Mouse (Mus musculus) limb, embryonic 14.5 days (tissue): Measurements from ENCODE around the gene Smpd2. TPM values are rescaled to one million over a fixed set of nuclear protein-coding genes. Genes with fewer than 3 reads are reported as not detected.
A peak's percentile ranks its signal among the peaks of the same experiment; 100 is the strongest.

ENCODE experiments used
- ATAC-seq: fragments of 200-750 bp; cut with Nextera tagmentation; 2 replicates; pipeline ENCODE4 v1.8.0; 2017; ENCODE audit warnings: low read depth, moderate number of reproducible peaks, moderate TSS enrichment; ENCODE audit not compliant: low FRiP score
- DNase-seq: peaks from one replicate; pipeline ENCODE4 v3.0.0-alpha.2; 2015; ENCODE audit warnings: low spot score
- H3K27ac ChIP-seq: fragments of 300-500 bp; sonication (generic); replicated peaks from 2 replicates; pipeline ENCODE4 v1.5.1; 2014; ENCODE audit warnings: low read depth, mild to moderate bottlenecking, low read length, moderate library complexity, mixed read lengths
- H3K27me3 ChIP-seq: fragments of 300-500 bp; sonication (generic); 2 replicates; pipeline ENCODE4 v1.6.1; 2014; ENCODE audit warnings: low read length, mixed read lengths; ENCODE audit not compliant: control insufficient read depth, insufficient read depth
- H3K36me3 ChIP-seq: fragments of 300-500 bp; sonication (generic); 2 replicates; pipeline ENCODE4 v1.6.1; 2014; ENCODE audit warnings: mild to moderate bottlenecking, low read length, moderate library complexity, mixed read lengths; ENCODE audit not compliant: control insufficient read depth, insufficient read depth
- H3K4me1 ChIP-seq: fragments of 300-500 bp; sonication (generic); 2 replicates; pipeline ENCODE4 v1.6.1; 2014; ENCODE audit warnings: antibody characterized with exemption, low read length, mixed read lengths; ENCODE audit not compliant: control insufficient read depth, insufficient read depth
- H3K4me2 ChIP-seq: fragments of 300-500 bp; sonication (generic); replicated peaks from 2 replicates; pipeline ENCODE4 v1.6.1; 2014; ENCODE audit warnings: low read depth, mild to moderate bottlenecking, low read length, moderate library complexity; ENCODE audit not compliant: severe bottlenecking
- H3K4me3 ChIP-seq: fragments of 300-500 bp; sonication (generic); replicated peaks from 2 replicates; pipeline ENCODE4 v1.5.1; 2014; ENCODE audit warnings: low read length
- H3K9ac ChIP-seq: fragments of 300-500 bp; sonication (generic); 2 replicates; pipeline ENCODE4 v1.6.1; 2014; ENCODE audit warnings: mild to moderate bottlenecking, low read depth, low read length, moderate library complexity; ENCODE audit not compliant: severe bottlenecking
- H3K9me3 ChIP-seq: fragments of 300-500 bp; sonication (generic); 2 replicates; pipeline ENCODE4 v1.6.1; 2016; ENCODE audit warnings: low read length; ENCODE audit not compliant: control insufficient read depth
- POLR2A ChIP-seq: fragments of 200-500 bp; IDR thresholded peaks from 2 replicates; pipeline ENCODE4 v1.8.0; 2012; ENCODE audit warnings: inconsistent platforms, mild to moderate bottlenecking, moderate library complexity, borderline replicate concordance; ENCODE audit not compliant: insufficient read depth, insufficient read length; ENCODE audit errors: extremely low read depth
- WGBS: fragments of 180-500 bp; shearing (Covaris S2); extraction: QIAGEN DNeasy Blood & Tissue Kit; methylation state at CpG from one replicate; pipeline ENCODE4 v1.1.7; 2014; 5-methylcytosine and 5-hydroxymethylcytosine counted together
- polyA plus RNA-seq, 2 experiments: library from polyadenylated mRNA; depleted of rRNA in 1 of 2; stranded (reverse) in 1 of 2; unstranded in 1 of 2; fragments of >200 nt; fragmentation: Nextera tagmentation in 1 of 2; extraction: Ambion mirVana in 1 of 2; gene quantifications; 2 replicates each; pipeline versions ENCODE4 v1.2.1 to v1.2.3; 2012 to 2014

Gene Smpd2
- polyA plus RNA-seq, 2 experiments = 46.2 to 75.2 TPM

DNA sequence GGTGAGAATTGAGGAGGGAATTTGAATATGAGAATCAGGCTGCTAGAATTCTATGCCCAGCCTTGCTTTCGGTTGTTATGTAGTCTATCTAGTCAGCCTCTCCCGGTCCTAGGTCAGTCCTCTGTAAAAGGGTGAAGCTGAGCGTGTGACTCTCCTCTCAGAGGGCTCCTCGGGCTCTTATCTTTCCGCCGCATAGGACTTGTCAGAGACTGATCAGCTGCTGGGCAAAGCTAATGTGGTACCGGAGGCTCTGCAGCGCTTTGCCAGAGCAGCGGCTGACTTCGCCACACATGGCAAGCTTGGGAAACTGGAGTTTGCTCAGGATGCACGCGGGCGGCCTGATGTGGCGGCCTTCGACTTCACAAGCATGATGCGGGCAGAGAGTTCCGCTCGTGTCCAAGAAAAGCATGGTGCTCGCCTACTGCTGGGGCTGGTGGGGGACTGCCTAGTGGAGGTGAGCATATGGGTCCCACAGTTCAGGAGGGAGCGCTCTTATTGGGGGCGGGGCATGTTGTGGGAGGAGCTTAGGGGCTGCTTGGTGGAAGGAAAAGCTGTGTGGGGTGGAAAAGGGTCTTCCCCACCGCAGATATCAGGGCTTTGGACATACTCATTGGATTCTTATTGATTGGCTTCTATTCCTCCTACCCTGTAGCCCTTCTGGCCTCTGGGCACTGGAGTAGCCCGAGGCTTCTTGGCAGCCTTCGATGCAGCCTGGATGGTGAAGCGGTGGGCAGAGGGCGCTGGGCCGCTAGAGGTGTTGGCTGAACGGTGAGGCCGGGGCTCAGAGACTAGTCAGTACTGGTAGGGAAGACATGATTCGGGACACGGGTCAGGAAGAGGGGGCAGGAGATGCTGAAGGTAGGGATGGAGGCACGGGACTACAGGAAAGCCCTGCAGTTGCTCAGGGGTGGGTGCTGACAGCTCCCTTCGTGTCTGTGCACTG lies 9.0 kb downstream of the Smpd2 start:
- 68% methylated on average over 33 of the region's 33 CpGs for WGBS

DNA sequence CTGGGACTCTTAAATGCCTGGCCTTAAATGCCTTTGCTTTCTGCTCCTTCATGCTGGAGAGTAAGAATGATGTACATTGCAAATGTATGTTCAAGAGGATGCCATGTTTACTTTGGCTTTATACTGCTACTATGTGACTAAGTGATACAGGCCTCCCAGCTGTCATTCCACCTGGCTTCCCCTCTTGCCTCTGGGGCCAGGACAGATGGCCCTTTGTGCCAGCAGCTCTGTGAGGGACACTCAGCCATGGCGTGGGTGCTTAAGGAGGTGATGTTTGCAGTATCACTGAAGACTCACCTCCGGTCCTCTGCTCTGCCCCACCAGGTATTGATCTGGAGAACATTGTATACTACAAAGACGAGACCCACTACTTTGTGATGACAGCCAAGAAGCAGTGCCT lies 10.2 kb downstream of the Smpd2 start:
- no peak for ATAC-seq
- Histone ChIP-seq H3K9ac (no peak overlapping the region), H3K27me3 (no peaks in the 10 kb centered on the region), H3K4me1 (peaks cover 13% of the 10 kb centered on the region), H3K36me3 (peaks cover 58% of the 10 kb centered on the region), H3K9me3 (no peaks in the 10 kb centered on the region), H3K4me3 (no peak overlapping the region), H3K27ac (no peak overlapping the region), H3K4me2 (no peak overlapping the region)
- no peak for DNase-seq
- TF ChIP-seq POLR2A = no peak
- 96% methylated on average over 3 of the region's 3 CpGs for WGBS

More for the DNA sequence above, 9.0 kb downstream of the Smpd2 start:
- no peak overlapping the region for H3K27ac ChIP-seq
- no peak overlapping the region for H3K9ac ChIP-seq
- ATAC-seq (no peak), DNase-seq (no peak)
- H3K27me3 ChIP-seq = no peaks in the 10 kb centered on the region
- H3K4me2 ChIP-seq = no peak overlapping the region
- peaks cover 71% of the 10 kb centered on the region for H3K36me3 ChIP-seq
- TF ChIP-seq POLR2A = no peak
- no peaks in the 10 kb centered on the region for H3K9me3 ChIP-seq
- no peak overlapping the region for H3K4me3 ChIP-seq
- 0 out of 2 replicates have a peak, but pooled peaks cover 6% of the 10 kb centered on the region for H3K4me1 ChIP-seq

DNA sequence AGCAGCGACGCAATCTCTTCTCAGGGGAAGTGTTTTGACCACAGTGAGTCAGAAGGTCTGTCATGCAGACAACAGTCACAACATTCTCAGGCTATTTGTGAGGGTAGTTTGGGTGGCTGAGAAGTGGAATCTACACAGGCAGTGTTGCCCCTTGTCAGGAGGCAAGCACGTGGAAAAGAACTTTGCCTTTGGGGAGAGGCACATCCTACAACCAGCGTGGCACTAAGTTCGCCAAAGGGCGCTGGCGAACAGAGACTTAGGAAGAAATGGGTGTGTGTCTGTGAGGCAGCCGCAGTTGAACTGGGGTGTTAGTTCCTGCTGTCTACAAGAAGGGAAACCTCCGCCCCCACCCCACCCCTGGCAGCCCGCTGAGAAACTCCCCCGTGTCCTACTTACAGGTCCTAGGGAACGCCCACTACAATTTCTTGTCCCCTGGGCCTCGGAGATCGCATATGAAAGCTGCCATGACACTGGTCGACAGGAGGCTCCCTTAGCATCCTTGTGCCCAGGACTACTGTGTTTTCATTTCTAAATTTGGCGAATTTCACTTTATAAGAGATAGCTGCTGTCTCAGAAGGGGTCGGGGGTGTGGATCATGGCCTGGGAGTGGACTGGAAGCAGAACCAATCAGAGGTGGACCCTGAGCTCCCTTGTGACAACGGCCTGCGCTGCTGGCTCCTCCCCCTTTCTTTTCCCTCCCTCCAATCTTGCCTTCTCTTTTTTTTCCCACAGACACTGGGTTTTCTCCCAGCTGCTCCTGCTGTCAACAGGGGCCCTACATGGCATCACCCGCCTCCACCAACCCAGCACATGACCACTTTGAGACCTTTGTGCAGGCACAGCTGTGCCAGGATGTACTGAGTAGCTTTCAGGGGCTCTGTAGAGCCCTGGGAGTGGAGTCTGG lies 12.6 kb downstream of the Smpd2 start:
- Histone ChIP-seq H3K27ac (peak overlapping the region; percentile 84), H3K9ac (peak overlapping the region; percentile 76), H3K4me2 (peak overlapping the region; percentile 67), H3K4me3 (peak overlapping the region; percentile 64), H3K9me3 (no peaks in the 10 kb centered on the region), H3K36me3 (peaks cover 38% of the 10 kb centered on the region), H3K27me3 (no peaks in the 10 kb centered on the region), H3K4me1 (peaks cover 19% of the 10 kb centered on the region)
- TF ChIP-seq POLR2A = no peak
- DNase-seq (peak; percentile 72), ATAC-seq (peak; percentile 76)
- WGBS = 3% methylated on average over 20 of the region's 20 CpGs

DNA sequence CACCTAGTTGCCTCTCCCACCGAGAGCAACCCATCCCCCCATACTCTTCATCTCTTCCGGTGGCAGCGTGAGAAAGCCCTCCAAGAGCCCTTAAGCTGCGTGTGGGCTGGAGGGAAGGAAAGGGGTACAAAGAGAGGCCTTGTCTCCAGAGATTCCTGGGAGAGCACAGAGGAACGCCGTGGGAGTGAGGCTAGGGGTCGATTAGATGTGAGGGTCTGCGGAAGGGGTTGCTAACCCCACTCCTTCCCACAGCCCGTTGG lies 13.2 kb downstream of the Smpd2 start:
- TF ChIP-seq POLR2A = no peak
- Histone ChIP-seq H3K27me3 (no peaks in the 10 kb centered on the region), H3K4me2 (peak overlapping the region; percentile 67), H3K27ac (peak overlapping the region; percentile 84), H3K9ac (peak overlapping the region; percentile 76), H3K4me1 (peaks cover 19% of the 10 kb centered on the region), H3K9me3 (no peaks in the 10 kb centered on the region), H3K4me3 (peak overlapping the region; percentile 64), H3K36me3 (peaks cover 32% of the 10 kb centered on the region)
- ATAC-seq (peak; percentile 10; the same call in 1 of the 2 replicates), DNase-seq (peak; percentile 35)
- 3% methylated on average over 9 of the region's 9 CpGs for WGBS
